Mouse (Mus musculus) mature B cell (primary cell): Measurements from ENCODE around the gene Uba6.

ENCODE experiments used
- in situ Hi-C: fragments of 300-500 bp; cut with MboI; formaldehyde crosslinking; loops from 2 replicates; pipeline ENCODE4 v1.14.3; 2019

The Uba6 gene

DNA sequence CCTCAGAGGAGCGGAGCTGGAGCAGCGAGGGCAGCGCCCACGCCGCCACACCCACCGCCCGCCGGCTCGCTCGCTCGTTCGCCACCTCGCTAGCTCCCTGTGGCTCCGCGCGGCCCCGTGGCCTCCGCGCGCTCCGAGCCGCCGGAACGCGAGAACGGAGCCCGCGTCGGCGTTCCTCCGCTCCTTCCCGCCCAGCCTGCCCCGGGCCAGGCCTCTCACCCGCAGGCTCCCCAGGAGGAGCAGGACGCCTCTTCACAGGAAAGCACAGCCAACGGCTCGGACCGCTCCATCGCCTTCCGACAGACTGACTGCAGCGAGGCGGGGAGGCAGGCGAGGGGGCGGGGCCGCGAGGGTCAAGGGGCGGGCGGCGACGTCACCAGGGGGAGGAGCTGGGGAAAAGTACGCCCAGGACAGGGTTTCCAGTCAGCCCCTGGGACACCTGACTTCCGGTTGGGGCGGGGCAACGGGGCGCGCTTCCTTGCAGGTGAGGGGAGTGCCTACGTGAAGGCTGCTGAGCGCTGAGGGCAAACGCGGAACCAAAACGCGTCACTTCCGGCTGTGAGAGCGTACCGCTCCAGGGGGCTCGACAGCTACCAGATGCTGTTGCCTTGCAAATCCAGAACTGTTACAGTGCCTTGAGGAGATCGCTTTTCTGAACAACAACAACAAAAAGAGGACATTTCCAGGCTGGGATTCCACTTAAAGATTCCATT, at the start of gene Uba6:
Gene Uba6, minus strand, starts transcription at position 355 of the 713 bp plus-strand sequence.
- in situ Hi-C loops = loop anchor here (10.0 kb wide), 1 partner anchor 98 kb away; the partner anchor contains the start of gene Stap1

DNA sequence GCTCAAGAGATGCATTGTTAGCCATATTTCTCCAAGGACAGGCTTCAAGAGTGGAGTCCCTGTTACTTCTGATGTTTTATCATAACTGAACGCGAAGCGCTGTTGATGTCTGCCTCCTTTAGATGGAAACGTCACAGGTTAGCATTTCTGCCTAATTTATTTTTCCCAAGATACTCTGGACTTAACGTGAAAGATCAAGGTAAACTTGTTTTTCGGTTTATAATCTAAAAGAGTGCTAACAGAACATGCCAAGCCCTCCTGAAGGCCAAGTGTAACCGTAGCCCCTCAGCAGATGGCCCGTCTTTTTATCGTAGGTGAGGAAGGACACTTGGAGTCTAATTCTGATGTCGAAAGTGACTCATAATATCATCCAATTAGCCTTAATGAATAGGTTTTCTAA, 25.2 kb upstream of the Uba6 start, which contains the start of gene Gnrhr:
Gene Gnrhr, minus strand, starts transcription at position 101 of the 400 bp plus-strand sequence.
- in situ Hi-C loops = loop anchor here (25.0 kb wide), 1 partner anchor 614 kb away; the partner anchor contains the start of gene Ythdc1

DNA sequence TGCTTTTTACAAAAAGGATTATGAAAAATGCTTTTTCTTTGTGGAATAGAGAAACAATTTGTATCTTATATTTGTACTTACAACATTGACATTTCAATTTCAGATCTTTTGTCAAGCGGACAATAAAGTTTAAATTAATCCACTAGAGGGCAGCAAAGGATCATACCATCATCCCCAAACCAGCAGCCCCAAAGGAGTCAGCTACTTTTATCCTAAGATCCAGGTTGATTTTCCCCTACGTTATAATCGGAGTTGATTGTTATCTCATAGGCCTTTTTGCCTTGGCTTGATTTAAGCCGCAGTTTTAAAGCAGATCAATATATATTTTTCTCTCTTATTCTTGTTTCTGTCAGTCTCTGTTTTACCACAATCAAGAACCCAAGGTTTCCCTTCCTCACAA, 18.8 kb upstream of the Uba6 start:
- in situ Hi-C loops = loop anchor here (25.0 kb wide), 1 partner anchor 621 kb away; the partner anchor contains the start of gene Ythdc1

DNA sequence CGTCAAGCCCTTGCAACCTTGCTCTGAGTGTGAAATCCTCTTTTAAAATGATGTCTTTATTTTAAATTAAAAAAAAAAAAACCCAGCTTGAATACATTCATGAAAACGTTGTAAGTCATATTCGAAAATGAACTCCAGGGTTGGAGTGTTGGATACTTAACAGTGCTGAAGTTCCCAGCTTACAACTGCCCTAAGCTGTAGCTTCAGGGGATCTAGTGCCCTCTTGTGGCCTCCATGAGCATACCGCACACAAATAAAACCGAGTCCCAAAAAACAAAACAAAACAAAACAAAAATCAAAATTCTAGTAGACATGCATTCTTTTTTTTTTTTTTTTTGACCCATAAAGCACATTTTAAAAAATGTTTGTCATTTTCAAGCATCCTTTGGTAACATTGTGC, 18.2 kb upstream of the Uba6 start:
- in situ Hi-C loops = loop anchor here (25.0 kb wide), 1 partner anchor 622 kb away; the partner anchor contains the start of gene Ythdc1

DNA sequence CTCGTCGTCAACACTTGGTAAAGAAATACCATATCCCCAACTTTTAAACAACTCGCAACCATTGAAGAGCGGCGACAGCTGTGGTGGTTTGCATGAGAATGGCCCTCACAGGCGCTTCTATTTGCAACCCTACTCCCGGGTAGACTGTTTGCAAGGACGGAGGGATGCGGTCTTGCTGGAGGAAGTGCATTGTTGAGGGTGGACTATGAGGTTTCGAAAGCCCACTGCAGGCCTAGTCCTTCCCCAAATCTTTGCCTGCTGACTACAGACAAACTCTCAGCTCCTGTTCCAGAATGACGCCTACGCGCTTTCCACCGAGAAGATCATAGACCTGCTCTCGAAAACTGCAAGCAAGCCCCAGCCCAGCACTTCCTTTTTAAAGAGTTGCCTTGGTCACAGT, 17.7 kb upstream of the Uba6 start:
- in situ Hi-C loops = loop anchor here (25.0 kb wide), 1 partner anchor 622 kb away; the partner anchor contains the start of gene Ythdc1

DNA sequence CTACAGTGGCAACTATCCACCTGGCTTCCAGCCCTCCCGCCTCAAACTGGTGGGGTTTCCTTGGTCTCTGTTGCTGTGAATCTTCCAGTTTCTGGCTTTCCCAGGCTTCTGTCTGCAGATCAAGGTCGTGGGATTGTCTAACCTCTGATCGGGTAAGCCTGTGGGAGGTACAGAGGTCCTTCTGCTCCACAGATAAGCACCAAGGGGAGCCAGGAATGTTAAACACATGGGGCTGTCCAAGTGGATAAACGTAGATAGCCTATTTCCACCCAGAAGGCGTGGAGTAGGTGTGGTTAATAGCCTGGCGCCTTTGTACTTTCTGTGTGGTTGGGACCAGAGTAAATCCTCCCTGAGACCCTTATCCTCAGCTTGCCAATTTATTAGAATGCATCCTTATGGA, 14.8 kb upstream of the Uba6 start:
- in situ Hi-C loops = loop anchor here (25.0 kb wide), 1 partner anchor 625 kb away; the partner anchor contains the start of gene Ythdc1

DNA sequence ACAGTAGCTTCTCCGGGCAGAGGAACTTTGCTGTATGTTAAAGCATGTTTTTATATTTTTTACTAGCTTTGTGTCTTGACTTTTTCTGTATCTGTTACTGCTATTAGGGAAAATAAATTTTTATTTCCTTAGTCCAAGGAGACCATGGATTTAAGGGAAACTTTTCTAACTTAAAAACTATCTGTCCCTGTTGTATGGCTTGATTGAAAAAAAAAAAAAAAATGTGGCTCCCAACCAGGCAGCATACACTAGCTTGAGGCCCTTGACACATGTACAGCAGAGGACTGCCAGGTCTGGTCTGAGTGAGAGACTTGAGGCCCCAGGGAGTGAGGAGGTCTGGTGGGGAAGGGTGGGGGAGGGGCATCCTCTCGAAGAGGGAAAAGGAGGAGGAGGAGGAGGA, 1.2 kb upstream of the Uba6 start:
- in situ Hi-C loops = loop anchor here (10.0 kb wide), 1 partner anchor 99 kb away; the partner anchor contains the start of gene Stap1

DNA sequence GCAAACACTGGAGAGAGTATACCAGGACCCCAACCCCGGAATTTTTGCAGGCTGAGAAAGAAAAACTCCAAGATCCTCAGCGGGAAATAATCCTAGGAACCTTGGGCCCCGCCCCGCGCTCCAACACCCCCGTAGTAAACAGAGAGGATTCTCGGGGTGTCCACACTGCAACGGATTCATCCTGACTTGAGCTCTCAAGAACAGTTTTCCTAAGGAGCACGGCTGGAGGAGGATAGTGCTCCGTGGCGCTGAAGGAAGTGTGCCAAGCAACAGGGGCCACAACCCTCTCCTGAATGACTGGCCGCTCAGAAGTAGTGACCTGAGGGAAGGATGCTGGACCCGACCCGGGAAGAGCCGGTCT, 535 bp downstream of the Uba6 start:
- in situ Hi-C loops = loop anchor here (10.0 kb wide), 1 partner anchor 97 kb away; the partner anchor contains the start of gene Stap1

DNA sequence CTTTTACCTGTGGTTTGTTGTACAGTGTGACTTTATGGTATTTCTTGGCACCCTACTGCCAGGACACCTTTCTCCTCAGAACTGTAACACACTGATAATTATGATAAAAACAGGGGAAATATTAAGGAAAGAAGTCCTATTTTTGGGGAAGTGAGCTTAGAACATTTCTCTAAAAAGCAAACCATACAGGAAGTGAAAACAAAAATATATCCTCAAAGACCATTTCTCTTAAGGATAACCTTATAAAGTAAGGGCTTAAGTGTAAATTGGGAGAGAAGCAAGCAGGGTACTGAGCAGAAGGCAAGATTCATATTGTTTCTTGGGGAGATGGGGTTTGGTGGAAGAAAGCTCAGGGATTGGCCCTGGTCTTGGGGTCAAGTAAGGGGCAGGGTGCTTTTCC, 42.8 kb downstream of the Uba6 start:
- in situ Hi-C loops = no loop called here

DNA sequence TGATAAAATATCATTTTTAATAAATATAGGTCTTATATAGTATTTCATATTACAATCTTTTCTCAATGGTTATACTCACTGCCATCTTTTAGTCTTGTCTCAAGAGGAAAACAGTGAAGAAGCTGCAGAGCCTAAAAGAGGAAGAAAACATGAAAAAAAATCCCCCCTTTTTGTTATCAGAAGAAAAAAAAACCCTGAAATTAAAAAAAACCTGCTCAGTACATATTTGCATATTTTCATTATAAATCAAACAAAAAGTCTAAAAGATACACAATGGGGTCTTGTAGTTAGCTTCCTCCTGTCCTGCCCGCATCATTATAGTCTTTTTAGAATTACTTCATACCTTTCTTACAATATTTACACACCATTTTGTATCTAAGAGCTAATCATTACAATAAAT, 43.9 kb downstream of the Uba6 start:
- in situ Hi-C loops = no loop called here

DNA sequence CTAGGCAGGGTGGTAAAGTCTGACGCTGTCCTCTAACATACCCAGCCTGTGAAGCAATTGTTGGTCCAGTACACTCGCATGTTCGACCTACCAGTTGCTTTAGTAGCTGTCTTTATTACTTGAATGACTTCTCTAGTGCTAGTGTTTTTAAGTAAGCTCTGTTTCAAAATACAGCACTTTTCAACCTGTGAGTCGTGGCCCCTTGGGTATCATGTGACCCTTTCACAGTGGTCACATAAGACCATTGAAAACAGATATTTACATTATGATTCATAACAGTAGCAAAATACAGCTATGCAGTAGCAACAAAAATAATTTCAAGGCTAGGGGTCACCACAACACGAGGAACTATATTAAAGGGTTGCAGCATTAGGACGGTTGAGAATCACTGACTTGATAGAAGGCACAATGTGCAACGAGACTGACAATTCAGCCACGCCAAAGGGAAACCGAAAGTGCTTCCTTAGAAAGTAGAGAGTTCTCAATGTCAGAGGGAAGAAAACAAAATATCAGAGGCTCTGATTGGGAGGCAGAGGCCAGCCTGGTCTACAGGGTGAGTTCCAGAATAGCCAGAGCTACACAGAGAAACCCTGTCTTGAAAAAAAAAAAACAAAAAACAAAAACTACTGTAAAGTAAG, 54.0 kb downstream of the Uba6 start:
- in situ Hi-C loops = no loop called here

DNA sequence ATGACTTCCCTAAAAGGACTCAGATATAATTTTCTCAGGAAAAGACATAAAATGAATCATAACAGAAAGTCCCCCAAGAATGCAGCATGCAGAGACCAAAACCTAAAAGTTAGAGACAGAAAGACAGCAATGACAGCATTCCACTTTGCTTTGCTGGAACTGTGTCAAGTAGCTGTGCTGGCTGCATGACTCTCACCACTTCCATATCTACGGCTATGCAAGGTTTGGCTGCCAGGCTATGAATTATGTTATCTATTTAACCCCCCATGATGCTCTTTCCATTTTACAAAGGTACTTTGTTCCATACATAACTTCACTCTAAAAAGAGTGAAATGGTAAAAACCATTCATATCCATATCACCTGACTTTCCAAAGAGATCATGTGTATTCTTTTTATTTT, 58.6 kb downstream of the Uba6 start:
- in situ Hi-C loops = no loop called here

DNA sequence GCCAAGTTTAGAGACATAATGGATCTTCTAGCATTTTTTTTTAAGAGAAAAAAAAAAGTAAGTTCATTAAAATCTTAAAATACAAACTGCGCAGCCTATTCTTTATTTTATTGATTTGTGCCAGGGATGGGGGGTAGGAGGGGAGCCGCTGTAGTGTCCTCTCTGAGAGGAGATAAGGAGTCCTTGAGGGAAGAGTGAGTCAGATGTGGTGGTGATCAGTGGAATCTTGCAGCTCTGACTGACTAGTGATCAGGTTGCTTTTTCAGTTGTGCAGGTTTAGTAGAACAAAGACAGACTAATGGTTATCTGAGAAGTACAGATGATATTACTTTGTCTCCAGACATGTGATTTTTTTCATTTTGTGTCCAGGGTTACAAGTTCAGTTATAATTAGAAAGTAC, 59.6 kb downstream of the Uba6 start:
- in situ Hi-C loops = no loop called here

DNA sequence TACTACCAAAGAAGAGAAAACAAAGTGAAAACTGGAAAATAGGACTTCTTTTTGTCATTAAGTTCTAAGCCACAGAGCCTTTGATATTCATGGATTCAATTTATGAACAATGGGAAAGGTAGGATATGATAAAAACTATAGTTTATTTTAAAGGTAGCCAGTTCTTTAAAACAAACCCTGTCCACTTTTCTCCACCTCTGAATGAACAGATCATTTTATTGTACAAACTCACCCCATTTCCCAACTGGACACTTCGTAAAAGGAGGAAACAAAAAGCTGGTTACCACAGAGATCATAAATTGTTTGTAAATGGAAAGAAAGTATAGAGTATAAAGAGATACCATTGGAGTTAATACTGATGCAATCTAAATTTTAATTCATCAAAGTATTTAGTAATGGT, 61.5 kb downstream of the Uba6 start:
- in situ Hi-C loops = no loop called here

DNA sequence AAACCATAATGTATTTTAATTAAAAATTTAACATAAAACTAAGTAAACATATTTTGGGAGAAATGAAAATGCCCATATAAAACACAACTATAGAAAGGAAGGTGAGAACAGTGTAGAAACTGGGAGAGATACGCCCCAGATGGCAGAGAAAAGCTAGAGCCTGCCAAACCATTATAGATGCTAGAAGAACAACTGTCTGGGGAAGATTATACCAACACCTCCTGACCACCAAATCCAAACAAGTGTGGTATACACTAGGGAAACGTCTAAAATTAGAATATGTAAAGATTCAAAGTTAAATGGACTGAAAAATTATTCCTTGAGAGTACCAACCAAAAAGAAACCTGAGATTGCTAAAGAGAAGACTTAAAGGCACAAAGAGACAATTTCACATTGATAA, 66.0 kb downstream of the Uba6 start:
- in situ Hi-C loops = no loop called here

DNA sequence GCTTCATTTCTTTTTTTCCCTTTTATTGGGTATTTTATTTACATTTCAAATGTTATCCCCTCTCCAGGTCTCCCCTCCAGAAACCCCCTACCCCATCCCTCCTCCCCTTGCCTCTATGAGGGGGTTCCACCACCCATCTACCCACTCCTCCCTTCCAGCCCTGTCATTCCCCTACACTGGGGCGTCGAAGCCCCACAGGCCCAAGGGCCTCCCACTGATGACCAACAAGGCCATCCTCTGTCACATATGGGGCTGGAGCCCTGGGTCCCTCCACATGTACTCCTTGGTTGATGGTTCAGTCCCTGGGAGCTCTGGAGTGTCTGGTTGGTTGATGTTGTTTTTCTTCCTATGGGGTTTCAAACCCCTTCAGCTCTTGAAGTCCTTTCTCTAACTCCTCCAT, 70.4 kb downstream of the Uba6 start:
- in situ Hi-C loops = no loop called here

DNA sequence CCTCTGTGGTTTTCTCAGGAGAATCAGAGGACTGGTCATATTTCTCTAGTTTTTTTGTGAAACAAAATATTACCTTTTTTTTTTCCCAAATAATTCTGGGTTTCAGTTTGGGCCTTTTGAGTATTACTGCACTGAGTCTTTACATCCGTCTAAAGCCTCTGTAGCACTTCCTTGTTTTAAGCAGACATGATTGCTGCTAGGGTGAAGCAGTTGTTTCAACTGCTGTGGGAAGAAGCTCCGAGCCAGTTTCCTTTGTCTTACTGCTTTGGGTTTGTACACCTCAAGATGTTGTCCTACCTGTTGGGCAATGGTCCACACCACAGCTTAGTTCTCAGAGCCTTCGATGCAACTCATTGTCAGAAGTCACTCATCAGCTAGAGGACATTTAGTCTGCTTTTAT, 72.0 kb downstream of the Uba6 start:
- in situ Hi-C loops = no loop called here

DNA sequence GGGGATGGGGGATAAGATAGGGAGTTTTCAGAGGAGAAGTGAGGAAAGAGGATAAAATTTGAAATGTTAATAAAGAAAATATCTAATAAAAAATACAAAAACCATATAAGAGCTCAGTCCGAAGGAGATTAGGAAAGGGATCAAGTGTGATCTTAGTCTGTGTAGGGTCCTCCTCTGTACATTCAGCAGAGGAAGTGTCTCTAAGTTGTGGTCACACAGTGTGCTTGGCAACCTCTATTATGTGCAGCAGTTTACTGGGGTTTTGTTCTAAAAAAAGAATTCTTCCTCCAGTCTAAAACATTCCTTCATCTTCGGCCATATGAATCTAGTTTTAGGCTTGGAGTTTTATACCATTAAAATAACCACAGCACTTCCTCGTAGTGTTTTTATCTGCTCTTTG, 73.6 kb downstream of the Uba6 start:
- in situ Hi-C loops = no loop called here

DNA sequence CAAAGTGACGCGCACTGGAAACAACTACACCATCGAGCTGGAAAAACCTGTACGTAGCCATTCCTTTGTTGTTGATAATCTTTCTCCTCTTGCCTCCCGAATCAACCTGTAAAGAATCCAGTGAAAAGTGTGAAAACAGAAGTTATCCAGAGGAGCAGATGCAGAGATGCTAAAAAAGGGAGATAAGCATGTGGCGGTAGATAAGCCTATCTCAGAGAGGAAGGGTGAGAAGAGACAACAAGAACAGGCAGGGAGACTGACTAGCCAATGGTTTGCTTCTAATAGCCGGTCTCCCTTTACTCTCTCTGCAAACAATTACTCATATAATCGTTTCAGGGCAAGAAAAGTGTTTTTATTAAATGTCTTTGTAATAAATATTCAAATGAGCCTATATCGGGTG, 77.8 kb downstream of the Uba6 start:
- in situ Hi-C loops = no loop called here

DNA sequence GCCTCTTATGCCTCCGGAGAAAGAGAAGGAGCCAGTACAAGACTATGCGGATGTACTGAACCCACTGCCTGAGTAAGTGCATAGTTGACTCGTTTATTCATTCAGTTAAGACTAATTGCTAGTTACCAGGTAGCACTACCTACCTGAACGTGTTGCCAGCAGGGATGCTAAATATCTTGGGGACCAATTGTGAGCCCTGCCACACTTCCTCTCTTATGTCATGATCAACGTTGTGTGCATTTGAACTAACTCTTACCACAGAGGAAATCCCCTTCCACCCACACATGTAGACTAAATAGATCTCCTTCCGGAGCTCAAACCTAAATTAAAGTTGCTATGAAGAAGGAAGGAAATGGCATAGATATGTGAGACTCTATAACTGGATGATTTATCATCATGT, 85.9 kb downstream of the Uba6 start:
- in situ Hi-C loops = no loop called here

DNA sequence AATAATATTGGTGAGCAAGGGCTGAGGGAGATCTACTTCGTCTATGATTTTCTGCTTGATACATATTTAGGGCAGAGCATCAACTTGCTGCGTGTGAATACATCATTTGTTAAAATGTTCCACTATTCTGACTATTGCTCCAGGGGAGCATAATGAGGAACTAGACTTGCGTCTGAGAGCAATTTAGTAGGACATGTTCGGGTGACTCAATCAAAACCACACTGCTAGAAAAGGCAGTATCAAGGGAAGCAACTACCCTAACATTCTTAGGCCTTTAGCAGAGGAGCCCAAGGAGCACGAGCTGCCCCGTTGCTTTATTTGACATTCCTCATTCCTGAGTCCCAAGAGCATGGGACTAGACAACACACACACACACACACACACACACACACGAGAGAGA, 87.6 kb downstream of the Uba6 start:
- in situ Hi-C loops = no loop called here

DNA sequence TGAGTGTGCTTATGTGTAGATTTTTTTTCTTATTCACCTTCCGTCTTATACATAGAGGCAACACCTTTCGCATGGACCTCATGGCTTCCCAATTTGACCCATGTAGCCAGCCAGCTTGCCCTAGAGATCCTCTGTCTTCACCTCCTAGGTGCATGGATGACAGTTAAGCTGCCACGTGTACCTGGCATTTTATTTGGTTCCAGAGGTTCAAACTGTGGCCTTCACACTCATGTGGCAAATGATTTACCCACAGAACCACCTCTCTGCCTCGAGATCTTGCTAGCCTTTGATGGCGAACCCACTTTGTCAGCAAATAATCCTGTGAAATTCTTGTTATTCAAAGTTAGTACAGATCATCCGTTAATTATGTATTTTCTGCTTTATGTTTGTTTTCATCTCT, 88.6 kb downstream of the Uba6 start:
- in situ Hi-C loops = no loop called here

DNA sequence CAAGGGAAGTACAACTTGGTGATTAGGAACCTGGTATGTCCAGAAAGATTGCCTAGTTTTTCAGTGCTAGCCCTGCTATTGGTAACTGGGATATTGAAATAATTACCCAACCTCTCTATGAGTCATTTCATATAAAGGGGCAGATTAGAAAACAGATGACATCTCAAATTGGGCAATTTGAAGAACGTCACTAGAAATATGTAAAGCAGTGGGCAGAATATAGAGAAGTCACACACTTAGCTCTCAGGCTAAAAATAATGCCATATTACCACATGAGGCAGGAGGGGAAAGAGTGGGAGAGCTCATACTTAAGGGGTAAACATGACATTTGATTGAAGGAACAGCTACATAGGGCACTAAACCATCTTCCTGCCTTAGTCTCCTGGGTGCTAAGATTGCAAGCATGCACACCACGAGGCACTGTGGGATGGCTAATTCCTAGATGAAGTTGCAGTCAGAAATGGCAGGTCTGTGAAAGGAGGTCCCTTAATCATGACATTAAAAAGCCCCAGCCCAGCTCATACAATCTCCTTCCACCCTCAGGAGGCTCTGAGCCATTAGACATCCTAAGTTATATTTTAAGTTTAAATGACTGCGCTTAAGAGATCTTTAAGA, 93.8 kb downstream of the Uba6 start:
- in situ Hi-C loops = loop anchor here (10.0 kb wide), 1 partner anchor 96 kb away; the partner anchor contains the start of gene Uba6
